Mouse (Mus musculus) heart, postnatal 36 days (tissue): ENCODE measurements around the gene Bach2. TPM values are rescaled to one million over a fixed set of nuclear protein-coding genes. Genes with fewer than 3 reads are reported as not detected.

ENCODE experiments used
- DNase-seq, 2 experiments: peaks; one replicate each; pipeline ENCODE4 v3.0.0; 2021 to 2022
- intact Hi-C: fragments of 180-260 bp; cut with DNase I; formaldehyde crosslinking; loops from one replicate; pipeline ENCODE4 v1.15.1; 2025
- total RNA-seq, 2 experiments: library from RNA; stranded (reverse); gene quantifications; 2 replicates each; pipeline ENCODE4 v1.2.3; 2021

The Bach2 gene
- total RNA-seq, 2 experiments from 2014 or later: 5.4 to 6.4 TPM

DNA sequence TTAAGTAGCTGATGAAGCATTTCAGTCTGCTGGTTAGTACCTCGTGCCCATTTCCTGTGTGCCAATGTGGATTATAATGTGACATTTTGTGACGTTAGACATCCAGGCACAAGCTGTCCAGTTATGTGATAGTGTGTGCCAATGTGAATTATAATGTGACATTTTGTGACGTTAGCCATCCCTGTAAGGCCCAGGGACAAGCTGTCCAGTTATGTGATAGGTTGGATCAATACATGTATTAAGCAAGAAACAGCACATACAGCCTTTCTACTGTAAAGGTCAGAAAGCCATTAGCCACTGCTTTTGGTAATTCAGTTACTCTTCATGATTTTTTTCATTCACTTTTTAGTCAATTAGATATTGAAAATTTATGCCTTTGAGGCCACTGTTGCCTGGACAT, 76.3 kb downstream of the Bach2 start:
- DNase-seq: no peak
- intact Hi-C loops: no loop called here

DNA sequence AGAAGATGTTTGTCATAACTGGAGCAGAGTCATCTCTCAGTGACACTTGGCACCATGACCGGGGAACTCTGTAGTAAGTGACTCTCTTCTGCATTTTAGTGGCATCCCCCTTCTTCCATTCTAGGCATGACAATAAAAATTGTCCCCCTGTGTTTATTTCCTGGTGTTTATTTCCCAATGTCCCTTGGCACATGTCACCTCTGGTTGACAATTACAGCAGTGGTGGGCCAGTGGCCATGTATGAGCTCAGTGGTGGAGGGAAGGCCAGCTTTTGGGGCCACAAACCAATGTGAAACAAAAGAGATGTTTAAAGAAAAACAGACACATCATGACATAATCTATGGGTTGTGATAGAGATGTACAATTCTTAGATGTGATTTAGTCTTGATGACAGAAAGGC, 80.0 kb downstream of the Bach2 start:
- DNase-seq: no peak
- intact Hi-C loops: no loop called here

DNA sequence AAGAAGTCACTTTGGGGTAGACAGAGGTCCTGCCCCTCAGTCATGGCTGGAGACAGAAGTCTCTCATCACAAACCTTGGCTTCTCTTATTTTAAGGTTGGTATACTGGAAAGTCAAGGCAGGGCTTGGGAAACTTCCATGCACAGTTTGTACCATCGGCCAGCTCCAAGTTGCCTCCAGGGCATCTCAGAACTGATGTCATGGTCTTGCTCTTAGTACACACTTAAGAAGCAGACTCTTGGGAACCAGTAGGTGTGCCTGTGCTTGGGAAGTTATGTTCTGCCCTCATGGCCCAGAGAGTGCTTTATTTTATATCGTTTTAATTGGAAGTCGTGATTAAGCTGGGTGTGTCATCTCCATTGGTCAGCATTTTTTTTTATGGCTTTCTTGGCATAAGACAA, 80.7 kb downstream of the Bach2 start:
- intact Hi-C loops: no loop called here
- no peak for DNase-seq

DNA sequence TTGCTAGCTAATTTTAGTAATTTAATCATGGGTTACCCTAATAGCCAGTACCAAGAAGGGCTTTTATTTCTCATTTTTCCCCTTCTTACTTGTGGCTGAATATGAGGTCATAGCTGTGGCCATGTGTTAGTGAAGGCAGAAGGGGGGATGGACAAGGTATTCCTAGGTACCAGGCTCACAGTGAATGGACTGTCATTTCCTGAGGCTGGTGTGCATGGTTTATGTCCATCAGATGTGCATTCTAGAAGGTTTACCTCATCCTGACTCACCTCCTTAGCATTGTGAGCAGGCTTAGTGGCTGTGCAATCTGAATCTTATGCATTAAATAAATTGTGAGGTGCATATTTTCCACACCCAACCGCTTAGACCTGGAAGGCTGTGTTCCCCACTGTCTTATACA, 81.4 kb downstream of the Bach2 start:
- DNase-seq: no peak
- intact Hi-C loops: no loop called here

DNA sequence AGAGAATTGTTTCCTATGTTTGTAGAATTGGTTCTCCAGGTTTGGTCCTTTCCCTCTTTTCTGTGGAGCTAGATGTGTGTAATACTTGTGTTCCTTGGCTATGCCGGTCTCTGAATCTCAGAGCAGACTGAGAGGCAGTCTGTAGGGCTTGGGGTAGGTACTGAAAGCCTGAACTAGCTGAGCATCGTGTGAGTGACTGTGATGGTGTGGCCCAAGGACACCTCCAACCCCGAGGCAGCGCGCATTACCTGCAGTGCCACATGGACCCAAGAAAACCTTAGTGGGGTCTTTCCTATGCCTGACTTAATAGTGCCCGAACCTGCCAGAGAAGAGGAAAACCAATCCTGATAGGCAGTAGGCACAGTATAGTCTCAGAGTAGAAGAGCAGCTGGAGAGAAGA, 85.5 kb downstream of the Bach2 start:
- intact Hi-C loops: no loop called here

DNA sequence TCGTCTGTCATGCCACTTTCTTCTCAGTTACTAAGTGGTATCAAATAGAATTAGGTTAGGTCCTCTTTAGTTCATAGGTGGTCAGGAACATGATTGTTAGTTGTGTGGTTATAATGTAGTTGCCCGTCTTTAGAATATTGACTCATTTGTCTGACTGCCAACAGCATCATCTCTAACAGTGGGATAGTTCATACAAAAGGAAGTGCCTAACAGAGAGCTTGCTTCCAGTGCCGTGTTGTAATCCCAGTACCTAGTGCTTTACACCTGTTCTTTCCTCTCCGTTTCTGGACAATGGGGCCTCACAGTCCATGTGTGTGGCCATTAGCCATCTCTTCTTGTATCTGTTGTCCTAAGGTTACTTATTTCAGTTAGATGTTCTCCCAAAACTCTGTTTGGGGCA, 86.4 kb downstream of the Bach2 start:
- no peak for DNase-seq
- intact Hi-C loops: no loop called here

More for the DNA sequence above, 85.5 kb downstream of the Bach2 start:
- no peak for DNase-seq

DNA sequence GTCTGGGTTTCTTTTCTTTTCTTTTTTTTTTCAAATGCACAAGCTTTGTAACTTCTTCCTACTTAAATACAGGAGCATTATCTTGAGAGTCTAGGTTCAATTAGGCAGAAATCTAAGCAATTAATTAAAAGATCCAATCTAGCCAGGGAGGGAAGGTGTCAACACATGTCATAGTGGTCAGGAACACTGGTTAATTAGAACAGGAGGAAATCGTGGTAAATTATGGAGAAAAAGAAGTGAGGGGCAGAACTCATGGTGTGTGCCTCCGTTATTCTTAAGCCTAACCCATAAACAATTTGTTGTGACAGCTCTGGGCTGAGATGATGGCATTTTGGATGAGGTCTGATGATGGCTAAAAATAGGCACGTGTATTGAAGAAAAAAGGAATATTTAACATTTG, 87.0 kb downstream of the Bach2 start:
- intact Hi-C loops: no loop called here
- DNase-seq: no peak

DNA sequence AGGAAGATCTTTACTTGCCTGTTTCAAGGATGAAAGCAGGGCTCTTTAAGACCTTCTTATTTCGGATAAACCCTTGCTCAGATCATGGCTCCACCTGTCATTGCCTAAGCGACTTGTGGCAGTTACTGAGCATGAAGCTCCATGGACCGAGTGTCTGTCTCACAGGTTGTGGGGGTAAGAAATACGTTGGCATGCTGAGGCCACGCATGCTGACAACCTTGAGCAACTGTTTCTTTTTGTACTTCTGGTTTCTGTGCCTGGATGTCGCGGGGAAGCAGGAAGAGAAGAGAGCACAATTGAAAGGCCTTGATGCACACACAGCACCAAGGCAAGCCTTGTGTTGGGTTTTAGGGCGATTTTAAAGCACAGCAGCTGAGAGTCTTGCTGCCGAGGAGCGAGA, 87.7 kb downstream of the Bach2 start:
- intact Hi-C loops: no loop called here
- DNase-seq: no peak

DNA sequence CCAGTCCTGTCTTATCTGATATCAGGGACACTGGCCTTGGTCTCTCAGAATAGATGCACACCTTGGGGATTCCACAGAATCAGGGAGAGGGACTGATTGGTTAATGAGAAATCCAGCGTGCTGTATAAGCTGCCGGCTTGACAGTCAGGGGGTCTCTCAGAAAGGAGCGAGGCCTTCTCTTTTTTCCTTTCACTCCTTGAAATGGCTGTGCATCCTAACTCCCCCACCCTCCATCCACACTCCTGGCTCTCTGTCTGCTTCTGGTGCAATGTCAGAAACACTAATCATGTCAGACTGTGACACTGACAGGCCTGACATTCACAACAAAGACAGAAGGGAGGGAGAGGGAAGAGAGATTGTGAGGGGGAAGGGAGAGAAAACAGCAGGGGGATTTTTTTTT, 88.3 kb downstream of the Bach2 start:
- intact Hi-C loops: no loop called here
- DNase-seq: no peak

DNA sequence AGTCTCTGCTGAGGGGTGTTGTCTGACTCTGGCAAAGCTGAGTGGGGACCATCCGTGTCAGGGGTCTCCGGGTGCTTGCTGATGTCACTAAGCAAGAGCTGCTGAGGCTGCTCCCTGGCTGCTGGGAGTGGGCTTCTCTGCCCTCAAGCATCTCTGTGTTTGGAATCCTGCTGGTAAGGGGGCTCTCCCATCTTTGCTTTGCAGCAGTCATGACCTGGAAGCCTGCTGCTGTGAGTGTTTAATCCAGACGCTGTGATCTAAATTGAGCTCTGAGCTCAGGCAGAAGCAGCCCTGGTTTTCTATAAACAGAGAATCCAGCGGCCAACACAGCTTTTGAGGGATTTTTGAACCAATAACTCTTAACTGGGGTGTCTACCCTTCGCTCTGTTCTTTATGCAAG, 89.0 kb downstream of the Bach2 start:
- DNase-seq: no peak
- intact Hi-C loops: no loop called here

DNA sequence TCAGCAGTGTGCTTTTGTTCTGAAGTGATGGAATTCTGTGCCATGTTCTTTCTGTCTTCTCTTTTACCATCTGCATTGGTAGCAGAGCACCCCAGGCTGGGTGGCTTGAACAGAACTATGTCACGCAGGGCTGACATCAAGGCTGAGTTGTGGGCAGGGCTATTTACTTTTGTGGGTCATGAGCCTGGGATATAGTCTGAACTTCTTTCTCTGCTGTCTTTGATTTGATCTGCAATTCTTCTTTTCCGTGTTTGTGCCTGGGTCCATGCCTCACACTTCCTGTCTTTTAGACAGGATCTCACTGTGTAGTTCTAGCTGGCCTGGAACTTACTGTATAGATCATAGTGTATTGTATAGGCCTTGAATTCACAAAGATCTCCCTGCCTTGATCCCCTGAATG, 90.0 kb downstream of the Bach2 start:
- intact Hi-C loops: no loop called here
- no peak for DNase-seq

DNA sequence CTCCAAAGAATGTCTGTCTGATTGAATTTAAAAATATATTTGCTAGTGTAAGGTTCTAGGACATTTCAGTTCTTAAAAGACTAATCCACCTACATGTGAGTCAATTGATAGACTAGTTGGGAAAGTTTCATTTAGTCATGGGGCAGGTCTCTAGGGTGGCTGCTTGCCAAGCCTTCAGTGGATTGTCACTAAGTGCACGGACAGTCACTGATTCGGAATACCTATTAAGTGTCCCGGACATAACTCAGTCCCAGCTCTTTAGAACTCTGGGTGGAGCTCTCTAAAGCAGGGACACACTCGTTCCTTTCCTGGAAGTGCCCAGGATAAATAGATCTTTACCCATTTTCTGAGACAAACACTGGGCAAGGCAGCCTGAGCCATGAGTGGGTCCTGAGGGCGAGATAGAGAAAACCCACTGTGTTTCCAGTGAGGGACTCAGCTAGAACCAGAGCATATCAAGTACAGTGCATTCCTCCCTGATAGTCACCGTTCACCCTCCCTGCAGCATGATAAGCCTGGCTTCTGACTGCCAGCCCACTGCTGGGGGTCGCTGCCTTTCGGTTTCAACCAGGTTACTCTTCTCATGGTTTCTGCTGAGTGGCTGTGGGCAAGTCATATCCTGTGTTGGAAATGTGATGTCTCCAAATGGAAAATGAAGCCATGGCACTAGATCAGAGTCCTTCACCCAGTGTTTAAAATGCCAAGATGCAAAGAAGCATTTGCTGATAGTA, 92.1 kb downstream of the Bach2 start:
- intact Hi-C loops: no loop called here
- DNase-seq: no peak

DNA sequence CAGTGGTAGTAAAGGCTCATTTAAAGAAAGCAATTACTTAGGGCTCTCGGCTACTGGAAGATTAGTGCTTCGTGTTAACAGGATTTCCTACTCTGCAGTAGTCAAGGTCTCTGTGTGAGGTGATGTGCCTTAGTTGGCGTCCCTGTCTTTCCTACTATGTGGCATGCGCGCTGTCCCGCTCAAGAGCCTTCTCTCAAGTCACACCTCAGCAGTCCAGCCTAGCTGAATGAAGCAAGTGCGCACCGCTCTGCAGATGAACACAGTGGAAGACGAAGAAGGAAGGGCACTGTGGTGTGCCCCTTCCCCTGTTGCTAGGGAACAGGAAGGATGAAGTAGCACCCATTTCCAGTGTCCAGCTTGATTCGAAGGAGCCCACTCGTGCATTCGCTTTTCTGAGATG, 93.4 kb downstream of the Bach2 start:
- intact Hi-C loops: no loop called here
- DNase-seq: no peak

DNA sequence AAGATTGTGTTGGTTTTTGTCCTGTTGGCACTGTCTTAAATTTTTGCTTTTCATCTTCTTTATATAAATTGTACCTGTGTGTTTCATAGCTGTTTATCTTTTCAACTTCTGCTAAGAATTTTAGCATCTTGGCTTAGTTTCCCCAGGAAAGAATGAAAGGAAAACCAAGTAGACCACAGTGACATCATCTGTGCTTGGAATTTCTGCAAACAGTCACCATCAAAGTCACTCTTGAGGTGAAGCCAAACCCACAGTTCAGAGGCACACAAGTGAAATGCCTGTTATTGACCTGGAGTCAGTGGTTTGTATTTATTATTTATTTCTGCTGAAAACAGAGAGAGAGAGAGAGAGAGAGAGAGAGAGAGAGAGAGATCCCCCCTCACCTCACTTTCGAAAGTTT, 95.5 kb downstream of the Bach2 start:
- intact Hi-C loops: loop anchor here (2.0 kb wide), 1 partner anchor 29 kb away; no protein-coding TSS in a partner anchor
- no peak for DNase-seq

DNA sequence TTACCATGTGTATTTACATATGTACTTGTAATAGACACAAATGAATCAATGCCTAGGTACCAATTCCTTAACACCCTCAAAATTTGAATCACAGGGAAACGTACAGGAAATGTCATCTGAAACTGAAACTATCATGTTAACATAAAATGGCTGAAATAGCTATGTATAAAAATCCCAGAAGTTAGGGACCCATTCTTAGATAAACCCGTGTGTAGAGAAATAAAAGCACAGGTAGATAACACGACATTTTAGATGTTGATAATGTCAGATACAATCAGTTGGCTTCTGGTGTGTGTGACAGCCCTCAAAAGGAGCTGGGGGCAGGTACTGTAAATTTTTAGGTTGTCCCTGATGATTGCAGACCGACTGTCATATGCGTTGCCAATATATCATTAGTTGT, 96.2 kb downstream of the Bach2 start:
- intact Hi-C loops: loop anchor here (2.0 to 5.0 kb wide), 3 partner anchors 30 to 277 kb away; no protein-coding TSS in a partner anchor
- DNase-seq: no peak

DNA sequence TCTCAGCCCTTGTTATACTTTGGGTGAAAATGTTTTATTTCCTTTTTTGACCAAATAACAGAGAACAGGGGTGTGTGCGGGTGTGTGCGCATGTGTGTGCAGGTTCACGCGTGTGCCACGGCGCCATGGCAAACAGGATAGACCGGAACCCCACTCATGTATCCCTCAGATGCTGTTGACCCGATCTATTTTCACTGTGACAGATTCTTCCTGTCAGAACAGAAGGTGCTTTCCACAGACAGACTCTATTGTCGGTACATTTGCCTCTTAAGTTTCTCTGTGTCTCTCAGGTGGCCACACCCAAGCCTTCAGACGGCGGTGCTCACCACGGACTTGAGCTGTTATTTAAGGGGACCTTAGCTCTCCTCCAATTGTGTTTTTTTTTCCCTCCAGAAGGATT, 97.1 kb downstream of the Bach2 start:
- DNase-seq: no peak
- intact Hi-C loops: loop anchor here (2.0 to 5.0 kb wide), 3 partner anchors 31 to 278 kb away; no protein-coding TSS in a partner anchor

DNA sequence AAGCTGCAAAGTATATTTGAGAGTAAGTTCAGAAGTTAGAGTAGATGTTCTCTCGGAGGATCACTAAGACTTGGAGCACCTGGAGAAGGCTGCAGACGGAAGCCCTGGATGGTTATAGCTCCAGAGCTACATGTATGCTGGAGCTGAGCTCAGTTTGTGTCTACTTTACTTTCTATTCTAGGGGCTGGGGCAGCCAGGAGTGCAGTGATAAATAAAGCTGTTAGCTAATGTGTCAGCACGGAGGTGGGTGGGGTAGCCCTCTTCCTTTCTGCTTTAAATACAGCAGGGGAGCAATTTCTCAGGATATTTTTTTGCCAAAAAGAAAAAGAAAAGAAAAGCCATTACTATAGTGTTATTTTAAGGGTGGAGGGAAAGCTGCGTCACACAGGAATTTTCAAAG, 98.0 kb downstream of the Bach2 start:
- DNase-seq: no peak
- intact Hi-C loops: loop anchor here (1.0 to 5.0 kb wide), 4 partner anchors 48 to 279 kb away; no protein-coding TSS in a partner anchor

DNA sequence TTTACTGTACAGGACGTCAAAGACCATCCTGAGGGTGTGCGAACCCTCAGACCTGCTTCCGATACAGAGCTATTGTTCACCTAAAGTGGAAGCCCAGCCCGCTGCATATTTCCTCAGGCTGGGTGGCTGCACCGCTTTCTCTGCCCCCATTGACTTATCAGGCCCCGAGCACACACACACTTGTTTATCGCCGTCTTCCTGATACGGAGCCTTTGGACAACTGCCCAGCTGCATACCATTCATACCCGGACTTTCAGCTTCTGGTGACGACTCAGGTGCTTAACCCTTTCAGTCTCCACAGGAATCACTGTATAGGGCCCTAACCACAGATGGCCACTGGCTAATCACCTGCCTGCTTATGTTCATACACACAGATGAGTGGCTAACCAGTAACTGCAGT, 99.0 kb downstream of the Bach2 start:
- intact Hi-C loops: loop anchor here (1.0 to 5.0 kb wide), 5 partner anchors 49 to 280 kb away; no protein-coding TSS in a partner anchor
- peak; percentile 63 to 66 for DNase-seq

DNA sequence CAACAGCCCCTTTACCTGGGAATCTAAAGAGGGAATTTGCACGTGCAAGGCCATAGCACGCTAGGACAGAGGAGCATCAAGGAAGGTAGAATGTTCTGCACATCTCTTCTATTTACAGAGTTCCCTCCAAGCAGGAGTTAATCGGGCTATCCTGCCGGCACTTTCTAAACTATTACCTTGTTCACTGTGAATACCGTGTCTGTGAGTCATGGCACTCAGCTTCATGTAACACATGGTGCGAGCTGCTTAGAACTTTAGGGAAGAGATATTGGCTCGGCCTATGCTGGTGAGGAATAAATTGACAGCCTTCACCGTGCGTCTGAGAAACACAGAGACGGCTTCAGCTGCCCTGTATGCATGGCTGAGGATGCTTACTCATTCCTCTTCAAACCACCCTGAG, 99.8 kb downstream of the Bach2 start:
- DNase-seq: no peak
- intact Hi-C loops: loop anchor here (2.0 to 5.0 kb wide), 3 partner anchors 168 to 281 kb away; no protein-coding TSS in a partner anchor

DNA sequence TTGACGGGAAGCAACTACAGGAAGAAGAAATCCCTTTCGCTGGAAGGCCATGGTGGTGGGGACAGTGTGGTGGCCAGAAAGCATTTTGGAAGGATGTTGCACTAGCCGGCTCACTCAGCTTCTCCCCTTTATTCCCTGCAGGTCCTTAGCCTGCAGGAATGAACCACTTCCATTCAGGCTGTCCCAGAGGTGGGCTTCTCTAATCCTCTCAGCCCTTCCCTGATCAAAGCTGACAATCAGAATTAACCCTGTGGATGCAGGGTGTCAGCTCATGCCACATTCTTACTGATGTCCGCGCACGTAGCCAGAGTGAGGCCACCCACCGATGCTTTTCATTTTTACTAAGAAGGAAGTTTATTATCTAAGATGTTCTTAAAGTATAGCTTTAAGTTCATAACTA, 102.2 kb downstream of the Bach2 start:
- intact Hi-C loops: no loop called here
- no peak for DNase-seq

DNA sequence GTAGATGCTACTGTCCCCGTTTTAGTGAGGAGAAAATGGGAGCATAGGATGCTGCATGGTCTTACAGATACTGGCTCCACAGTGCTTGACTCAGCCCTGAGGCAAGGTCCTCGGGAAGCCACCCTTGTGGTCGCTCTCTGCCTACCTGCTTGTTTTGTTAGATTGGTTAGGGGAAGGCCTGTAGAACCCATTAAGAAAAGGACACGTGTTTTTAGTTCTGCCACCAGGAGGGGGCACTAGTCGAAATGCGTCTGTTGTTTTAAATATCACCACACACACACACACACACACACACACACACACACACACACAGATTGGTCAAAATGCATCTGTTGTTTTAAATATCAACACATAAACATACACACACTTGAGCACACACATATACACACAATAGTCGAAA, 103.7 kb downstream of the Bach2 start:
- intact Hi-C loops: no loop called here
- peak; percentile 34 to 36 for DNase-seq

DNA sequence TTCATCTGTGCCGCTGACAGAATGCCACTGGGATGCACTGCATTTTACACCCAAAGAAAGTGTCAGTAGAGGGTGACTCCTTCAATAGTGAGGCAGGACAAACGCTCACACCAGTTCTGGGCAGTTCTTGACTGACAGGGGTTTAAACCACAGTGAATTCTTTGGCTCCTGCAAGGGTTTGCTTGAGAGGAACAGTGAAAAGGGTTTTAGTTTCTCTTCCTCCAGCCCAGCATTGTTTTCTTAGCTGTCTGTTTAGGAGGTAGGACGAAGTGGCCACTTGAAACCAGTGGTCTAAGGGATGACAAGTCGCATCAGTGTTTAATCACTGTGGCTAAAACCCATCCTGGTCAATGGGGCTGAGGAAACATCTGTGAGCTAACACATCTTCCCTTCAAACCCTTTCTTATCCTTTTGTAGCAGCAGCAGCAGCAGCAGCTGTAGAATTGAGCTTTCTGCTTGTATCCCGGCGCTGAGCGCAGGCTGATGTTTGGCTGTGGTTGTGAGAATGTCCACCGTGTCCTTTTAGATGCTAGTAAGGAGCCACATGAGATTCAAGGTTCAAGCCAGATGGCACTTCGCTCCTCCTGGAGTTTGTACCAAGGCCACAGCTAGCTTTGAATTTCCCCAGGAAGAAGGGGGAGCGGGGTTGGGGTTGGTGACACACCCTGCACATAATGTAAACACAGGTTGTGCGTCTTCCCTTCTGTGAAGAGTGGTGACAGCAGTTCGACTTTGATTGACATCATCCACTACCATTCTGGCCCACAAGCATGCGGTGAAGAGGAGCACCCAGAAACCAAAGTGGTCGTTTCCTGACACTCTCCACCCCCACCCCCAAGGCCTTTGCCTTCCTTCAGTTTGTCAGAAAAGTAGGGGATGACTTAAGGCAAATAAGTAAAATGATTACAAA, 104.9 kb downstream of the Bach2 start:
- intact Hi-C loops: no loop called here

More for the DNA sequence above, 104.9 kb downstream of the Bach2 start:
- DNase-seq: no peak
